ENCODE assay signal across 1 mouse cellular context in genomic region chr7:19375368-19375767, GRCm38 (mm10).
TF ChIP-seq lines count a peak whose summit lies in the region.

No protein-coding gene starts in this region.

TF ChIP-seq in ES-E14, 5 proteins besides CTCF, POLR2A, EP300 and RAD21:
- TF ChIP-seq ZC3H11A (IDR thresholded peaks at IDR 0.05; ENCODE audit: borderline replicate concordance, low read depth, low read length) (no peak), ZNF384 (IDR thresholded peaks at IDR 0.05; ENCODE audit: low read depth, low read length) (no peak), CHD2 (IDR thresholded peaks at IDR 0.05; ENCODE audit: low read depth, low read length) (no peak), HCFC1 (IDR thresholded peaks at IDR 0.05; ENCODE audit: borderline replicate concordance, insufficient read depth, low read length) (no peak), MAFK (IDR thresholded peaks at IDR 0.05; ENCODE audit: insufficient read depth, low read depth, low read length) (no peak)
